Mouse (Mus musculus) heart, embryonic 11.5 days (tissue): ENCODE measurements at regions not wholly inside any gene's neighbourhood (a gene's known extent, or its start where the extent isn't known, plus 50 kb on each side); places are given as distances from the start of the nearest gene placed in this dataset.

Experiments
- ATAC-seq: fragments of 200-750 bp; cut with Nextera tagmentation; replicated peaks from 2 replicates; pipeline ENCODE4 v1.8.0; 2017; ENCODE audit warnings: moderate library complexity; ENCODE audit not compliant: insufficient number of reproducible peaks, low FRiP score, low TSS enrichment
- H3K27ac ChIP-seq: fragments of 300-500 bp; sonication (generic); 2 replicates; pipeline ENCODE4 v1.5.1; 2014; ENCODE audit warnings: mild to moderate bottlenecking, low read depth, low read length
- H3K27me3 ChIP-seq: fragments of 300-500 bp; sonication (generic); 2 replicates; pipeline ENCODE4 v1.6.1; 2014; ENCODE audit warnings: mild to moderate bottlenecking, low read length, mixed read lengths; ENCODE audit not compliant: control insufficient read depth, insufficient read depth
- H3K36me3 ChIP-seq: fragments of 300-500 bp; sonication (generic); 2 replicates; pipeline ENCODE4 v1.6.1; 2014; ENCODE audit warnings: mild to moderate bottlenecking, low read length, moderate library complexity, mixed read lengths; ENCODE audit not compliant: control insufficient read depth, insufficient read depth
- H3K4me1 ChIP-seq: fragments of 300-500 bp; sonication (generic); 2 replicates; pipeline ENCODE4 v1.6.1; 2014; ENCODE audit warnings: low read length; ENCODE audit not compliant: control insufficient read depth, insufficient read depth
- H3K4me2 ChIP-seq: fragments of 300-500 bp; sonication (generic); 2 replicates; pipeline ENCODE4 v1.6.1; 2014; ENCODE audit warnings: mild to moderate bottlenecking, moderate library complexity
- H3K4me3 ChIP-seq: fragments of 300-500 bp; sonication (generic); 2 replicates; pipeline ENCODE4 v1.5.1; 2014; ENCODE audit warnings: low read depth, low read length
- H3K9ac ChIP-seq: fragments of 300-500 bp; sonication (generic); 2 replicates; pipeline ENCODE4 v1.6.1; 2014; ENCODE audit warnings: mild to moderate bottlenecking, low read depth, low read length, moderate library complexity
- H3K9me3 ChIP-seq: fragments of 300-500 bp; sonication (generic); replicated peaks from 2 replicates; pipeline ENCODE4 v1.6.1; 2016; ENCODE audit warnings: low read length; ENCODE audit not compliant: control insufficient read depth
- WGBS: fragments of 180-500 bp; shearing (Covaris S2); extraction: QIAGEN DNeasy Blood & Tissue Kit; methylation state at CpG from one replicate; pipeline ENCODE4 v1.1.7; 2014; ENCODE audit not compliant: insufficient replicate concordance; 5-methylcytosine and 5-hydroxymethylcytosine counted together

GRCm38 (mm10) chr4:105929658-105930057, 140.0 kb downstream of the Gm12728 start:
- 89% methylated on average over 10 of the region's 10 CpGs for WGBS
- Histone ChIP-seq H3K9ac (no peak overlapping the region), H3K9me3 (no peaks in the 10 kb centered on the region), H3K36me3 (no peaks in the 10 kb centered on the region), H3K4me2 (no peak overlapping the region), H3K4me1 (no peaks in the 10 kb centered on the region), H3K4me3 (no peak overlapping the region), H3K27ac (no peak overlapping the region), H3K27me3 (peaks cover 18% of the 10 kb centered on the region)
- no peak for ATAC-seq

GRCm38 (mm10) chr4:105934971-105935370, 145.3 kb downstream of the Gm12728 start:
- no peaks in the 10 kb centered on the region for H3K9me3 ChIP-seq
- no peak overlapping the region for H3K27ac ChIP-seq
- ATAC-seq, result no peak
- no peak overlapping the region for H3K9ac ChIP-seq
- H3K4me3 ChIP-seq, result no peak overlapping the region
- no peaks in the 10 kb centered on the region for H3K4me1 ChIP-seq
- WGBS, result 71% methylated on average over 4 of the region's 4 CpGs
- peaks cover 5% of the 10 kb centered on the region for H3K27me3 ChIP-seq
- H3K4me2 ChIP-seq, result no peak overlapping the region
- H3K36me3 ChIP-seq, result no peaks in the 10 kb centered on the region

- H3K4me1 ChIP-seq, result no peaks in the 10 kb centered on the region
- H3K27ac ChIP-seq, result no peak overlapping the region
- no peak overlapping the region for H3K4me2 ChIP-seq
- H3K9ac ChIP-seq, result no peak overlapping the region
- ATAC-seq, result no peak
- 84% methylated on average over 7 of the region's 7 CpGs for WGBS
- H3K27me3 ChIP-seq, result peaks cover 5% of the 10 kb centered on the region; the same call in 1 of the 2 replicates
- no peaks in the 10 kb centered on the region for H3K9me3 ChIP-seq
- H3K4me3 ChIP-seq, result no peak overlapping the region
- H3K36me3 ChIP-seq, result no peaks in the 10 kb centered on the region
Observed at GRCm38 (mm10) chr4:105936755-105937514, 147.3 kb downstream of the Gm12728 start.

GRCm38 (mm10) chr4:105937587-105937986, 147.9 kb downstream of the Gm12728 start:
- Histone ChIP-seq H3K9ac (no peak overlapping the region), H3K36me3 (no peaks in the 10 kb centered on the region), H3K4me3 (no peak overlapping the region), H3K4me2 (no peak overlapping the region), H3K27me3 (peaks cover 7% of the 10 kb centered on the region), H3K9me3 (no peaks in the 10 kb centered on the region), H3K27ac (no peak overlapping the region), H3K4me1 (no peaks in the 10 kb centered on the region)
- WGBS, result 75% methylated on average over 6 of the region's 6 CpGs
- ATAC-seq, result no peak

GRCm38 (mm10) chr4:105938886-105939285, 149.2 kb downstream of the Gm12728 start:
- peaks cover 7% of the 10 kb centered on the region for H3K27me3 ChIP-seq

GRCm38 (mm10) chr4:105939636-105940199, 150.0 kb downstream of the Gm12728 start:
- Histone ChIP-seq H3K4me1 (no peaks in the 10 kb centered on the region), H3K9ac (no peak overlapping the region), H3K27me3 (peaks cover 7% of the 10 kb centered on the region), H3K36me3 (no peaks in the 10 kb centered on the region), H3K4me2 (no peak overlapping the region), H3K27ac (no peak overlapping the region), H3K4me3 (no peak overlapping the region), H3K9me3 (no peaks in the 10 kb centered on the region)
- 69% methylated on average over 11 of the region's 11 CpGs for WGBS
- no peak for ATAC-seq

More at GRCm38 (mm10) chr4:105938886-105939285, 149.2 kb downstream of the Gm12728 start:
- H3K9me3 ChIP-seq, result no peaks in the 10 kb centered on the region
- no peak overlapping the region for H3K4me2 ChIP-seq
- no peaks in the 10 kb centered on the region for H3K36me3 ChIP-seq
- no peak overlapping the region for H3K27ac ChIP-seq
- no peak for ATAC-seq
- H3K4me3 ChIP-seq, result no peak overlapping the region
- WGBS, result 87% methylated on average over 11 of the region's 11 CpGs
- no peak overlapping the region for H3K9ac ChIP-seq
- H3K4me1 ChIP-seq, result no peaks in the 10 kb centered on the region

- Histone ChIP-seq H3K4me2 (no peak overlapping the region), H3K9me3 (no peaks in the 10 kb centered on the region), H3K27me3 (peaks cover 7% of the 10 kb centered on the region), H3K4me3 (no peak overlapping the region), H3K36me3 (no peaks in the 10 kb centered on the region), H3K4me1 (no peaks in the 10 kb centered on the region), H3K9ac (no peak overlapping the region), H3K27ac (no peak overlapping the region)
- ATAC-seq, result no peak
- 82% methylated on average over 7 of the region's 7 CpGs for WGBS
Observed at GRCm38 (mm10) chr4:105940891-105941290, 151.2 kb downstream of the Gm12728 start.

- Histone ChIP-seq H3K4me3 (no peak overlapping the region), H3K4me1 (no peaks in the 10 kb centered on the region), H3K36me3 (no peaks in the 10 kb centered on the region), H3K4me2 (no peak overlapping the region), H3K27me3 (peaks cover 7% of the 10 kb centered on the region), H3K9me3 (no peaks in the 10 kb centered on the region), H3K9ac (no peak overlapping the region), H3K27ac (no peak overlapping the region)
- ATAC-seq, result no peak
- 40% methylated on average over 7 of the region's 7 CpGs for WGBS
Observed at GRCm38 (mm10) chr4:105941785-105942184, 152.1 kb downstream of the Gm12728 start.

- 59% methylated on average over 5 of the region's 5 CpGs for WGBS
- no peak overlapping the region for H3K27ac ChIP-seq
- no peaks in the 10 kb centered on the region for H3K4me1 ChIP-seq
- no peaks in the 10 kb centered on the region for H3K9me3 ChIP-seq
- no peak for ATAC-seq
- no peak overlapping the region for H3K4me3 ChIP-seq
- H3K4me2 ChIP-seq, result no peak overlapping the region
- no peaks in the 10 kb centered on the region for H3K36me3 ChIP-seq
- H3K9ac ChIP-seq, result no peak overlapping the region
- H3K27me3 ChIP-seq, result peaks cover 2% of the 10 kb centered on the region; the same call in 1 of the 2 replicates
Observed at GRCm38 (mm10) chr4:105944962-105945361, 155.3 kb downstream of the Gm12728 start.
